Mouse (Mus musculus): ENCODE measurements at regions not wholly inside any gene's neighbourhood (a gene's known extent, or its start where the extent isn't known, plus 50 kb on each side); places are given as distances from the start of the nearest gene placed in this dataset.

DNA sequence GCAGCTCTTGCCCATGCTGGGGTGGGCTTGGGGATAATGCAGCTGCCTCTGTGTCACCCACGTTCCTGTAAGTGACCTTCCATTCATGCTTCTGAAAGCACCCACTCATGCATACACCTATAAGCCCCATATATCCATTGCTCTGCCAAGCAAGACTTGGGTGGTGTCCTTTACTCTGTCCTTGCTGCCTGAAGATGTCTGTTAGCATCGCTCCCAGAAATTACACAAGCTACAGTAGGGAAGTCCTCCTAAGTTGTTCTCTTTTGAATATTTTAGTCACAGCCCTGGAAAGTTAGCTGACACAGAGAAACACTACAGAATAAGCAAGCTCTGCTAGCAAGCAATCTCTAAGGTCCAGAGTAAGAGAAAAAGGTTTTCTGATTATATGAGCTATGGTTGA lies 129.2 kb upstream of the Lgalsl start:
- TF ChIP-seq CTCF (conservative IDR thresholded peaks at IDR 0.05; ENCODE audit: insufficient read depth, insufficient read length, low read depth, low read length): no peak
- TF ChIP-seq POLR2A (IDR thresholded peaks at IDR 0.05; ENCODE audit: low read depth, low read length): no peak

All from kidney, adult 2 months (tissue).